Mouse (Mus musculus): ENCODE results near the gene Cntn5. TPM values are rescaled to one million over a fixed set of nuclear protein-coding genes. Genes with fewer than 3 reads are reported as not detected.

The Cntn5 gene
- total and polyA plus RNA-seq, 3 experiments = not detected

GRCm38 (mm10) chr9:10348741-10349140 is 555.8 kb downstream of the Cntn5 start:
- H3K27ac ChIP-seq (ENCODE audit: insufficient read depth, low read depth) = no peak overlapping the region
- peak; percentile 15 for DNase-seq (ENCODE audit: extremely low read depth)
- no peaks in the 10 kb centered on the region for H3K9me3 ChIP-seq (replicated peaks; ENCODE audit: low read length)
- H3K9ac ChIP-seq (ENCODE audit: insufficient read depth, low read depth) = no peak overlapping the region
- H3K27me3 ChIP-seq (replicated peaks) = no peaks in the 10 kb centered on the region
- TF ChIP-seq CTCF (conservative IDR thresholded peaks at IDR 0.05 in 1 of 2, IDR thresholded peaks at IDR 0.05 in 1 of 2; ENCODE audit: low read depth in 2 of 2, low read length in 2 of 2) (peak in 1 of 2 experiments; percentile 62; a peak in 1 of 4 replicates), UBTF (IDR thresholded peaks at IDR 0.05; ENCODE audit: low read depth, low read length) (no peak)
- dilution Hi-C loops (cut with MboI; ENCODE audit: extremely low pct_ligation_motif_present, extremely low pct_unique_long_range_greater_than_20kb, low sequenced_read_pairs) = no loop called here
- no peaks in the 10 kb centered on the region for H3K4me1 ChIP-seq (ENCODE audit: control insufficient read depth in 1 of 2, insufficient read depth in 2 of 2)
- in situ Hi-C loops (cut with MboI; ENCODE audit: low pct_ligation_motif_present, low pct_unique_long_range_greater_than_20kb, low sequenced_read_pairs) = no loop called here
- no peaks in the 10 kb centered on the region for H3K36me3 ChIP-seq (replicated peaks in 1 of 2; ENCODE audit: control insufficient read depth in 1 of 2, insufficient read depth in 1 of 2, low read length in 1 of 2)
- no peaks in the 10 kb centered on the region for H3K79me2 ChIP-seq (replicated peaks; ENCODE audit: control insufficient read depth, extremely low read depth, insufficient read depth, poor library complexity, severe bottlenecking)
- H3K4me3 ChIP-seq (replicated peaks in 1 of 3; ENCODE audit: low read depth in 2 of 3, low read length in 2 of 3, poor library complexity in 1 of 3) = no peak overlapping the region
- no peak overlapping the region for H3K4me2 ChIP-seq (ENCODE audit: insufficient read depth, low read depth, poor library complexity, severe bottlenecking)

- no peak overlapping the region for H3K4me2 ChIP-seq (ENCODE audit: insufficient read depth, low read depth, poor library complexity, severe bottlenecking)
- dilution Hi-C loops (cut with MboI; ENCODE audit: extremely low pct_ligation_motif_present, extremely low pct_unique_long_range_greater_than_20kb, low sequenced_read_pairs) (no loop called here), in situ Hi-C loops (cut with MboI; ENCODE audit: low pct_ligation_motif_present, low pct_unique_long_range_greater_than_20kb, low sequenced_read_pairs) (no loop called here)
- H3K9ac ChIP-seq (ENCODE audit: insufficient read depth, low read depth) = no peak overlapping the region
- no peaks in the 10 kb centered on the region for H3K9me3 ChIP-seq (replicated peaks; ENCODE audit: low read length)
- DNase-seq (ENCODE audit: extremely low read depth) = no peak
- H3K4me1 ChIP-seq (ENCODE audit: control insufficient read depth in 1 of 2, insufficient read depth in 2 of 2) = no peaks in the 10 kb centered on the region
- H3K36me3 ChIP-seq (replicated peaks in 1 of 2; ENCODE audit: control insufficient read depth in 1 of 2, insufficient read depth in 1 of 2, low read length in 1 of 2) = no peaks in the 10 kb centered on the region
- TF ChIP-seq ETS1 (conservative IDR thresholded peaks at IDR 0.05; ENCODE audit: low read depth, low read length) = no peak
- no peak overlapping the region for H3K27ac ChIP-seq (ENCODE audit: insufficient read depth, low read depth)
- no peak overlapping the region for H3K4me3 ChIP-seq (replicated peaks in 1 of 3; ENCODE audit: low read depth in 2 of 3, low read length in 2 of 3, poor library complexity in 1 of 3)
- no peaks in the 10 kb centered on the region for H3K79me2 ChIP-seq (replicated peaks; ENCODE audit: control insufficient read depth, extremely low read depth, insufficient read depth, poor library complexity, severe bottlenecking)
- H3K27me3 ChIP-seq (replicated peaks) = no peaks in the 10 kb centered on the region
Observed at GRCm38 (mm10) chr9:10348222-10348621, 556.4 kb downstream of the Cntn5 start.

GRCm38 (mm10) chr9:10340751-10341150 is 563.8 kb downstream of the Cntn5 start:
- DNase-seq (ENCODE audit: extremely low read depth) = no peak
- Histone ChIP-seq H3K27me3 (replicated peaks) (no peaks in the 10 kb centered on the region), H3K9me3 (replicated peaks; ENCODE audit: low read length) (no peaks in the 10 kb centered on the region), H3K4me3 (replicated peaks in 1 of 3; ENCODE audit: low read depth in 2 of 3, low read length in 2 of 3, poor library complexity in 1 of 3) (no peak overlapping the region), H3K36me3 (replicated peaks in 1 of 2; ENCODE audit: control insufficient read depth in 1 of 2, insufficient read depth in 1 of 2, low read length in 1 of 2) (no peaks in the 10 kb centered on the region), H3K4me1 (ENCODE audit: control insufficient read depth in 1 of 2, insufficient read depth in 2 of 2) (peaks cover 0 to 13% of the 10 kb centered on the region in 2 experiments; a peak in 2 of 4 replicates), H3K9ac (ENCODE audit: insufficient read depth, low read depth) (no peak overlapping the region), H3K79me2 (replicated peaks; ENCODE audit: control insufficient read depth, extremely low read depth, insufficient read depth, poor library complexity, severe bottlenecking) (no peaks in the 10 kb centered on the region), H3K4me2 (ENCODE audit: insufficient read depth, low read depth, poor library complexity, severe bottlenecking) (no peak overlapping the region), H3K27ac (ENCODE audit: insufficient read depth, low read depth) (no peak overlapping the region)
- dilution Hi-C loops (cut with MboI; ENCODE audit: extremely low pct_ligation_motif_present, extremely low pct_unique_long_range_greater_than_20kb, low sequenced_read_pairs) (no loop called here), in situ Hi-C loops (cut with MboI; ENCODE audit: low pct_ligation_motif_present, low pct_unique_long_range_greater_than_20kb, low sequenced_read_pairs) (no loop called here)
- TF ChIP-seq JUND (conservative IDR thresholded peaks at IDR 0.05; ENCODE audit: low read depth, low read length) (no peak), ZC3H11A (IDR thresholded peaks at IDR 0.05; ENCODE audit: low read depth, low read length) (no peak), BHLHE40 (IDR thresholded peaks at IDR 0.05; ENCODE audit: low read depth, low read length) (no peak), RCOR1 (conservative IDR thresholded peaks at IDR 0.05; ENCODE audit: low read depth, low read length) (no peak), TCF12 (IDR thresholded peaks at IDR 0.05; ENCODE audit: low read depth, low read length) (no peak), UBTF (IDR thresholded peaks at IDR 0.05; ENCODE audit: low read depth, low read length) (no peak), MAFK (IDR thresholded peaks at IDR 0.05; ENCODE audit: insufficient replicate concordance, low read length) (no peak), ETS1 (conservative IDR thresholded peaks at IDR 0.05; ENCODE audit: low read depth, low read length) (no peak), IRF4 (IDR thresholded peaks at IDR 0.05; ENCODE audit: low read depth, low read length) (no peak), RAD21 (IDR thresholded peaks at IDR 0.05; ENCODE audit: low read depth, low read length) (no peak), USF1 (IDR thresholded peaks at IDR 0.05; ENCODE audit: low read depth, low read length) (no peak), TBP (conservative IDR thresholded peaks at IDR 0.05; ENCODE audit: low read depth, low read length) (no peak), KAT2A (IDR thresholded peaks at IDR 0.05; ENCODE audit: insufficient replicate concordance, low read length) (no peak), POLR2A (IDR thresholded peaks at IDR 0.05; ENCODE audit: low read depth, low read length) (no peak), NELFE (IDR thresholded peaks at IDR 0.05; ENCODE audit: low read depth, low read length) (no peak), CHD1 (IDR thresholded peaks at IDR 0.05; ENCODE audit: low read depth, low read length) (no peak), GABPA (IDR thresholded peaks at IDR 0.05; ENCODE audit: insufficient replicate concordance, low read depth, low read length) (no peak), NRF1 (IDR thresholded peaks at IDR 0.05; ENCODE audit: low read depth, low read length) (no peak), SIN3A (IDR thresholded peaks at IDR 0.05; ENCODE audit: low read length) (no peak)

Data from CH12.LX (cell line).